Mouse (Mus musculus) heart, embryonic 15.5 days (tissue): ENCODE data around the gene Hist2h2aa2. TPM values are rescaled to one million over a fixed set of nuclear protein-coding genes. Genes with fewer than 3 reads are reported as not detected.
"Not testable (repeated sequence)": the region's sequence is repeated elsewhere in the genome, so short reads cannot be mapped to it uniquely, and the experiment has no call there.

Source experiments
- ATAC-seq: fragments of 200-750 bp; cut with Nextera tagmentation; replicated peaks from 2 replicates; pipeline ENCODE4 v1.8.0; 2017; ENCODE audit warnings: low read depth, moderate TSS enrichment; ENCODE audit not compliant: insufficient number of reproducible peaks, insufficient read depth, low FRiP score
- H3K27ac ChIP-seq: fragments of 300-500 bp; sonication (generic); 2 replicates; pipeline ENCODE4 v1.5.1; 2015; ENCODE audit warnings: mild to moderate bottlenecking, inconsistent platforms
- H3K27me3 ChIP-seq: fragments of 300-500 bp; sonication (generic); 2 replicates; pipeline ENCODE4 v1.6.1; 2015; ENCODE audit warnings: inconsistent platforms
- H3K36me3 ChIP-seq: fragments of 300-500 bp; sonication (generic); 2 replicates; pipeline ENCODE4 v1.6.1; 2015; ENCODE audit warnings: mild to moderate bottlenecking, inconsistent platforms
- H3K4me1 ChIP-seq: fragments of 300-500 bp; sonication (generic); replicated peaks from 2 replicates; pipeline ENCODE4 v1.6.1; 2015; ENCODE audit warnings: inconsistent platforms
- H3K4me2 ChIP-seq: fragments of 300-500 bp; sonication (generic); 2 replicates; pipeline ENCODE4 v1.6.1; 2015; ENCODE audit warnings: inconsistent platforms, mild to moderate bottlenecking, moderate library complexity
- H3K4me3 ChIP-seq: fragments of 300-500 bp; sonication (generic); 2 replicates; pipeline ENCODE4 v1.5.1; 2015; ENCODE audit warnings: mild to moderate bottlenecking, inconsistent platforms
- H3K9ac ChIP-seq: fragments of 300-500 bp; sonication (generic); 2 replicates; pipeline ENCODE4 v1.6.1; 2015; ENCODE audit warnings: mild to moderate bottlenecking, inconsistent platforms
- H3K9me3 ChIP-seq: fragments of 300-500 bp; sonication (generic); replicated peaks from 2 replicates; pipeline ENCODE4 v1.6.1; 2016; ENCODE audit warnings: inconsistent platforms
- WGBS: fragments of 180-500 bp; shearing (Covaris S2); methylation state at CpG from one replicate; pipeline ENCODE4 v1.1.7; 2015; ENCODE audit warnings: mixed read lengths; 5-methylcytosine and 5-hydroxymethylcytosine counted together
- polyA plus RNA-seq: library from polyadenylated mRNA; unstranded; fragments of >200 nt; fragmentation: Nextera tagmentation; extraction: Ambion mirVana; gene quantifications from 2 replicates; pipeline ENCODE4 v1.2.1, GENCODE M21; 2015

Hist2h2aa2 gene
- polyA plus RNA-seq, 1 experiment from 2014 or later = 45.9 TPM

DNA sequence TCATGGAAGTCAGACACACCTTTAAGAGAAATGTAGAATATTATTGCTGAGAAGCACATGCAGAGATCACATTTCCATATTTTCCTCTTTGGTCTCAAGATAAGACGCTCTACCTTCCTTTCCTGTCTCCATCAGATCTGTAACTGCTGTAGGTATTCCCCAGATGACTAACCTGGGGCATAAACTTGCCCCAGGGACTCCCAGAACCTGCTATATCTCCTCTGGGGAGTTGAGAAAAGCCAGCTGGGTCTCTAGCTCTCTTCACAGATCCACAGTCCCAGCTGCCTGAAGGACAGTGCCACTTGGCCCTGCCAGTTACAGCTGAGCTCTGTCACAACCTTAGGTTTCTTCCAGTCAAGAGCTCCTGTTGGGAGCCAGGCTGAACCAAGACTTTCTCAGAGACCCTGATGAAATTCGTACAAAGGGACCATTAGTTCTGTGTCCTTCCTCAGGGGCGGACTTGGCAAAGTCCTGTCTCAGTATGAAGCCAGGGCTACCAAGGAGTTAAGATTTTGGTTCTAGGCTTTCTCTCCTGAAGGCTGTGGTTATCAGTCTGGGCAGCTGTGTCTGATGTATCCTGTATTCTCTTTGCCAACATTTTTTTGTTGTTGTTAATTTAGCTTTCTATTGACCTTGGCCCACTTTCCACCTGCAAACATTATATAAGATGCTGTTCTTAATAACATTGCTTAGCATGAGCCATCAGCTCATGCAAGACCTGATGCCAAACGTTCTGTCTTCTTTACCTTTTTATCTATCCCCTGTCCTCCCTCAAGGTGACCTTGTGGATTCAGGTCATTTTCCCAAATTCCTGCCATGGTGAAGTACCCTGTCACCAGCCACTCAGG, 8.9 kb downstream of the Hist2h2aa2 start:
- Histone ChIP-seq H3K27ac (no peak overlapping the region), H3K9me3 (no peaks in the 10 kb centered on the region), H3K27me3 (no peaks in the 10 kb centered on the region), H3K36me3 (no peaks in the 10 kb centered on the region), H3K4me2 (no peak overlapping the region), H3K4me3 (no peak overlapping the region), H3K9ac (no peak overlapping the region), H3K4me1 (0 out of 2 replicates have a peak, but pooled peaks cover 2% of the 10 kb centered on the region)
- ATAC-seq = no peak
- WGBS = 61% methylated on average over 4 of the region's 4 CpGs

DNA sequence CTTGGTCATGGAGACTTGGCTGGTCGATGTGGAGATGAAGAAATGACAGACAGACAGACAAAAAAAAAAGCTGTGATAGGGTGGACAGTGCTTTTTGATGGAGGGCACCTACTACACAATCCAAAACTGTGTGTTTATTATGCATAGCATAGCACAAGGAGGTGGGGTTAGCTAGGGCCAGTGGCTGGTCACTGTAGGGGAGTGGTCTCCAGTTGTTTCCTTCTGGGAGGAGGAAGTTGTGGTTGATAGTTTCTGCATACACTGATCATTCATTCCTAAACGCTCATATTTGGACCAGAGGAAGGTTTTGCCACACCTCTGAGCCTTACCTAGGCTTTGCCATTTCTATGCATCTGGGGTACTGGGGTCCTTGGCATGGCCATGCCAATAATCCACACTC, 9.7 kb downstream of the Hist2h2aa2 start:
- Histone ChIP-seq H3K9ac (no peak overlapping the region), H3K27me3 (no peaks in the 10 kb centered on the region), H3K36me3 (no peaks in the 10 kb centered on the region), H3K4me2 (no peak overlapping the region), H3K4me3 (no peak overlapping the region), H3K4me1 (0 out of 2 replicates have a peak, but pooled peaks cover 3% of the 10 kb centered on the region), H3K9me3 (no peaks in the 10 kb centered on the region), H3K27ac (no peak overlapping the region)
- ATAC-seq = no peak
- WGBS = 63% methylated on average over 2 of the region's 2 CpGs

DNA sequence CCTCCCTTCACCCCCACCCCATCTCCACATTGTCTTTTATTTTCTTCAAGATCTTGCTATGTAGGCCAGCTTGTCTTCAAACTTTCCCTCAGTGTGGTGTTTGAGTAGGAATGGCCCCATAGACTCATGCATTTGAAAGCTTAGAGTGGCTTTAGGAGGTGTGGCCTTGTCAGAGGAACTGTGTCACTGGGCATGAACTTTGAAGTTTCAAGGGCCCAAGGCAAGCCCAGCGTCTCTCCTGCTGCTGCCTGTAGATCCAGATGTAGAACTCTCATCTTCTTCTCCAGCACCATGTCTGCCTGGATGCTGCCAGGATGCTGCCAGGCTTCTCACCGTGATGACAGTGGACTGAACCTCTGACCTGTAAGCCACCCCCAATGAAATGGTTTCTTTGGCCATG, 11.2 kb downstream of the Hist2h2aa2 start:
- 61% methylated on average over 2 of the region's 2 CpGs for WGBS
- Histone ChIP-seq H3K27ac (no peak overlapping the region), H3K9me3 (no peaks in the 10 kb centered on the region), H3K36me3 (no peaks in the 10 kb centered on the region), H3K4me3 (no peak overlapping the region), H3K4me2 (no peak overlapping the region), H3K9ac (no peak overlapping the region), H3K4me1 (0 out of 2 replicates have a peak, but pooled peaks cover 7% of the 10 kb centered on the region), H3K27me3 (no peaks in the 10 kb centered on the region)
- no peak for ATAC-seq

DNA sequence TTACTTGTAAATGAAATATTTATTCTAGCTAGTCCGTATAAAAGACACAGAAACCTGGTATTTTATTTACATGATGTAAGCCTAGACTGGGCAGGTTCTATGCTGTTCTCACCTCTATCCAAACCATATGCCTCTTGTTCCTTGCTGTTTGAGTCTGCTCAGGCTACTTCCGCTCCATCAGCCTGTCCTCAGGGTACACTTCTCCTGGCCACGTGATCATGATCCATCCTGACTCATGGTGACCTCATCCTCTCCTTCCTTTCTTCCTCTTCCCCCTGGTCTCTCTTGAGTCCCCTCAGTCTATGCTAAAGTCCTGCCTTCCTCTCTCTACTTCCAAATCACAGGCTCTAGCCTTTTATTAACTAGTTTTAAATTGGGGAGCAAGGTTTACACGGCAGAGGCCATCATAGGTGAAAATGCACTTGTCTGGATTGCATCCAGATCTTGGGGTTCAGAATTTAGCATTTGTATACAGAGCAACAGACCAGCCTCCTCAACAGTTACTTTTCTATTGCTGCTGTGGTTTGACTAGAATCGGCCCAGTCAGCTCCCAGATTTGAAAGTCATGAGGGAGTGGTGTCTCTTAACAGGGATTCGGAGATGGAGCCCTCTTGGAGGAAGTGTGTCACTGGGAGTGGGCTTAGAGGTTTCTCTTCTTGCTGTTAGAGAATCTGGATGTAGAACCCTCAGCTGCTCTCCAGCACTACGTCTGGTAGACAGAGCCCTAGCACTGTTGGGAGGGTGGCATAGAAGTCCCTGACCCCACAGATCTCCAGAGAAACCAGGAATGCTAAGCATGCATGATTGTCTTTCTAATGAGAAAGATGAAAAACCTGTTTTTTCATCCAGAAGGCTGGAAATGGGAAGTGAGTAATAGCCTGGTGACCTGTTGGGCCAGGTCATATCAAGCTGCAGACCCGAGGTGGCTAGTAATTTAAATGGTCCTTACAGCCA, 13.1 kb downstream of the Hist2h2aa2 start:
- H3K9ac ChIP-seq = no peak overlapping the region
- no peaks in the 10 kb centered on the region for H3K27me3 ChIP-seq
- H3K4me2 ChIP-seq = no peak overlapping the region
- ATAC-seq = no peak
- WGBS = 57% methylated on average over 8 of the region's 8 CpGs
- no peak overlapping the region for H3K27ac ChIP-seq
- H3K36me3 ChIP-seq = no peaks in the 10 kb centered on the region
- H3K9me3 ChIP-seq = no peaks in the 10 kb centered on the region
- no peak overlapping the region for H3K4me3 ChIP-seq
- H3K4me1 ChIP-seq = peaks cover 21% of the 10 kb centered on the region

DNA sequence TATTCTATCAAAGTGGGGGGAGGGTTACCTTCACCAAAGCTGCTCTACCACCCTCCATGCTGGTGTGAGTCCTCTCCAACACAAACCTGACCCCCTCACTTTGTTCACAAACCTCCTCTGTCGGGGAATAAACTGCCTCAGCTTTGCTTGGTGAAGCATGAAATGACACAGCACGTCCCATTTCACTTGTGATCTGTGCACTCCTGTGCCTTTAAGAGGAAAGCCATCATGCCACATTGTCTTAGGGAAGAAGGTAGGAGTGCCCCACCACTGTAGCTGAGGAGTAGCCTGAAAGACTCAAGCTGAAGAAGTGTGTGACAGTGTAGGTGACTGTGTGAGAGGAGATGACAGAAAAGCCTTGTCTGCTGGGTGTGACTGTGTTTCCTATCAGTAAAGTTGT, 14.7 kb downstream of the Hist2h2aa2 start:
- Histone ChIP-seq H3K9ac (no peak overlapping the region), H3K4me3 (no peak overlapping the region), H3K27ac (no peak overlapping the region), H3K4me1 (peaks cover 29% of the 10 kb centered on the region), H3K27me3 (no peaks in the 10 kb centered on the region), H3K36me3 (no peaks in the 10 kb centered on the region), H3K9me3 (no peaks in the 10 kb centered on the region), H3K4me2 (no peak overlapping the region)
- WGBS = 30% methylated on average over 2 of the region's 2 CpGs
- no peak for ATAC-seq

DNA sequence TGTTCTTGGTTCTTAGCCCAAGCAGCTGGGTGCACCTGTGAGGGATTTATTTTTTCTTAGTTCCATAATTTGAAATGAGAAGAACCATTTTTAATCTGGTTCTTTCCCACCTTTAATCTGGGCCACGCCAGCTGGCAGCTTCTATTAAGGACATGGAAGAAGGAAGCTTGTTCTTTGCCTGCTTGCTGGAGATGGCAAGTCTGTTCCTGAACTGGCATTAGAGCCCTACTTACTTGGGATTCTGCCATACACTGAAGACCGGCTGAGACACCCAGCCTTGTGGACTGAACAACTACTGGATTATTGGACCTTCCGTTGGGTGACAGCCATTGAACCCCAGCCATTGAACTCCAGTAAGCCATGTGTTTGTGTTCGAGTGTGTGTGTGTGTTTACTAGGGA, 17.3 kb downstream of the Hist2h2aa2 start:
- WGBS = 91% methylated on average over 4 of the region's 4 CpGs
- Histone ChIP-seq H3K9me3 (no peaks in the 10 kb centered on the region), H3K4me3 (no peak overlapping the region), H3K9ac (no peak overlapping the region), H3K27ac (no peak overlapping the region), H3K27me3 (no peaks in the 10 kb centered on the region), H3K4me1 (peaks cover 37% of the 10 kb centered on the region), H3K36me3 (no peaks in the 10 kb centered on the region), H3K4me2 (peak overlapping the region; percentile 83)
- ATAC-seq = no peak

DNA sequence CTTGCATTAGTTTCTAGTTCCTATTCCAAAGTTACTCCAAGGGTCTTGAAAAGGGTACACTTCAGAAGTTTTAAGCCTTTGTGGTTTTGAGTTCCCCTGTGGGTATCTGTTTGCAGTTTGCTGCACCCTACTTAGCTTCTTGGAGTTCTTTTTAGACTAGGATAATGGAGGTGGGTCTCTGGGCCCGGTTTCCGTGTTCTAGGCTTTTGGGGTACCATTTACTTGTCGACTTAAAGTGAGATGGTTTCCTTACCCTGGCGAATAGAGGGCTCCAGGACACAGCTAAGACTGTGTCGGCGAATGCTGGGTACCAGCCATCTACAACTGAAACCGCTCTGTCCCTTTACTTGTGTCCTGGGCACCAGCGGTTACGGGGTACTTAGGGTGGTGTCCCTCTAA, 18.4 kb downstream of the Hist2h2aa2 start:
- WGBS = 29% methylated on average over 9 of the region's 9 CpGs

DNA sequence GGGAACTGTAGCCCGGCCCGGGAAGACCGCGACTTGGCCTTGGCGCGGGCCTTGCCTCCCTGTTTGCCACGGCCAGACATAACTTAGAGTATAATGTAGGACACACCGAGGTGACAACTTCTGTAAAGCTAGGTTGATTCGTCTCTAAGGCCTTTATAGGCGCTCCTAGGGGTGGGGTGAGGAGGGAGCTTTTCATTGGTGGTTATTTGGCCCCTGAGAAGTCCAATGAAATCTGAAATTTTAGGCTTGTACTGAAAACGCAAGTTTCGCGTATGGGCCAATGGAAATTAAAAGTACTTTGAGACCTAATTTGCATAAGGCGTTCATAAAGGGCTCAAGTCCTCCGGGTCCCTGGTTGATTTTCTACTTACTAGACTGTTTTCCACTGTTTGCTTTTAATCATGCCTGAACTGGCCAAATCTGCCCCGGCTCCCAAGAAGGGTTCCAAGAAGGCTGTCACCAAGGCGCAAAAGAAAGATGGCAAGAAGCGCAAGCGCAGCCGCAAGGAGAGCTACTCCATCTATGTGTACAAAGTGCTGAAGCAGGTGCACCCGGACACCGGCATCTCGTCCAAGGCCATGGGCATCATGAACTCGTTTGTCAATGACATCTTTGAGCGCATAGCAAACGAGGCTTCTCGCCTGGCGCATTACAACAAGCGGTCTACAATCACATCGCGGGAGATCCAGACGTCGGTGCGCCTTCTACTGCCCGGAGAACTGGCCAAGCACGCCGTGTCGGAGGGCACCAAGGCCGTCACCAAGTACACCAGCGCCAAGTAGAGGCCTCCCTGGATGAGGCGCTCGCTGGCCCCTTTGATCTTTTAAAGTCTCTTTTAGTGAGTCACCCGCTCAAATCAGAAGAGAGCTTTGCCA, 19.1 kb downstream of the Hist2h2aa2 start, which contains the start of the genes Hist2h2ac and Hist2h2be:
Gene Hist2h2ac, minus strand, starts transcription at position 116 of the 875 bp plus-strand sequence.
Gene Hist2h2be, plus strand, starts transcription at position 355 of the 875 bp plus-strand sequence.
- Histone ChIP-seq H3K27ac (peak within 1 kb of the TSS; percentile 99), H3K4me1 (peaks cover 35% of the 10 kb centered on the region), H3K36me3 (no peaks in the 10 kb centered on the region), H3K4me2 (peak within 1 kb of the TSS; percentile 83), H3K9ac (peak within 1 kb of the TSS; percentile 79), H3K27me3 (no peaks in the 10 kb centered on the region), H3K4me3 (peak within 1 kb of the TSS; percentile 68), H3K9me3 (no peaks in the 10 kb centered on the region)
- ATAC-seq = peak; percentile 91
- under 1% methylated on average over 43 of the region's 43 CpGs for WGBS

More for the DNA sequence above, 18.4 kb downstream of the Hist2h2aa2 start:
- Histone ChIP-seq H3K27me3 (no peaks in the 10 kb centered on the region), H3K4me1 (peaks cover 35% of the 10 kb centered on the region), H3K9ac (peak overlapping the region; percentile 79), H3K27ac (peak overlapping the region; percentile 99), H3K9me3 (no peaks in the 10 kb centered on the region), H3K4me3 (peak overlapping the region; percentile 68), H3K36me3 (no peaks in the 10 kb centered on the region), H3K4me2 (peak overlapping the region; percentile 83)
- ATAC-seq = no peak

DNA sequence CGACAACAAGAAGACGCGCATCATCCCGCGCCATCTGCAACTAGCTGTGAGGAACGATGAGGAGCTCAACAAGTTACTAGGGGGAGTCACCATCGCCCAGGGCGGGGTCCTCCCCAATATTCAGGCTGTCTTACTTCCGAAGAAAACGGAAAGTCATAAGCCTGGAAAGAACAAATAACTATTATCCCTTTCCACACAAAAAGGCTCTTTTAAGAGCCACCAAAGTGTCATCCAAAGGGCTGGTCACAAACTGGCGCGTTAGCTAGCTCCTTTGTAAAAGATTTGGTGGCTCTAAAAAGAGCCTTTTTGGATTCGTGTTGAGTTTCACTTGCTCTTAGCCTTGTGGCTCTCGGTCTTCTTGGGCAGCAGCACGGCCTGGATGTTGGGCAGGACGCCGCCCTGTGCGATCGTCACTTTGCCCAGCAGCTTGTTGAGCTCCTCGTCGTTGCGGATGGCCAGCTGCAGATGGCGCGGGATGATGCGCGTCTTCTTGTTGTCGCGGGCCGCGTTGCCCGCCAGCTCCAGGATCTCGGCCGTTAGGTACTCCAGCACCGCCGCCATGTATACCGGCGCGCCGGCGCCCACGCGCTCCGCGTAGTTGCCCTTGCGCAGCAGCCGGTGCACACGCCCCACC, 19.8 kb downstream of the Hist2h2aa2 start:
- H3K9me3 ChIP-seq, H3K36me3 ChIP-seq, ATAC-seq, H3K27me3 ChIP-seq: not testable (repeated sequence)
- peak overlapping the region; percentile 83 for H3K4me2 ChIP-seq
- H3K4me1 ChIP-seq = peaks cover 35% of the 10 kb centered on the region
- H3K9ac ChIP-seq = peak overlapping the region; percentile 79
- peak overlapping the region; percentile 99 for H3K27ac ChIP-seq
- 0% methylated on average over 40 of the region's 47 CpGs for WGBS
- H3K4me3 ChIP-seq = peak overlapping the region; percentile 68

DNA sequence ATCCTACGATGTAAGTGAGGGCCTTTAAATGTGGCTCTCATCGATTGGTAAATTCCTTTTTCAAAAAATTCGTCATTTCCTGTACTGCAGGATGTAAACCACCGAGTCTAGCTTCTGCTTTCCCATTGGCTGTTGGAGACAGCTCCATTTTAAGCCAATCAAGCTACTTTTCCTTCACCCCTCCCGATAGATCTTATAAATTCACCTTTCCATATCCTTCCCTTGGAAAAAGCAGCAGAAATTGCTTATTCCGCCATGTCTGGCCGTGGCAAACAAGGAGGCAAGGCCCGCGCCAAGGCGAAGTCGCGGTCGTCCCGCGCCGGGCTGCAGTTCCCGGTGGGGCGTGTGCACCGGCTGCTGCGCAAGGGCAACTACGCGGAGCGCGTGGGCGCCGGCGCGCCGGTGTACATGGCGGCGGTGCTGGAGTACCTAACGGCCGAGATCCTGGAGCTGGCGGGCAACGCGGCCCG, 20.4 kb downstream of the Hist2h2aa2 start, which contains the start of the genes Bola1 and Hist2h2ab:
Gene Bola1, minus strand, starts transcription at position 49 of the 470 bp plus-strand sequence.
Gene Hist2h2ab, plus strand, starts transcription at position 205 of the 470 bp plus-strand sequence.
- Histone ChIP-seq H3K27ac (peak within 1 kb of the TSS; percentile 99), H3K4me1 (peaks cover 33% of the 10 kb centered on the region)

More for the DNA sequence above, 20.4 kb downstream of the Hist2h2aa2 start, which contains the start of the genes Bola1 and Hist2h2ab:
- H3K4me2 ChIP-seq = peak within 1 kb of the TSS; percentile 83
- H3K27me3 ChIP-seq = no peaks in the 10 kb centered on the region
- H3K9ac ChIP-seq = peak within 1 kb of the TSS; percentile 79
- no peaks in the 10 kb centered on the region for H3K36me3 ChIP-seq
- H3K9me3 ChIP-seq = no peaks in the 10 kb centered on the region
- peak; percentile 75 for ATAC-seq
- 0% methylated on average over 37 of the region's 37 CpGs for whole genome bisulfite sequencing
- peak within 1 kb of the TSS; percentile 68 for H3K4me3 ChIP-seq
